ENCODE assay signal across 7 mouse cellular contexts in genomic region chr4:135872589-135873391, GRCm38 (mm10). TPM values are rescaled to one million over a fixed set of nuclear protein-coding genes. Genes with fewer than 3 reads are reported as not detected.
DNase-seq lines count a peak whose midpoint lies in the region; ATAC-seq and TF ChIP-seq lines count a peak whose summit lies in the region.

No protein-coding gene starts in this region.

- no peaks in the 10 kb centered on the region for H3K27me3 ChIP-seq in intestine, postnatal 0 days (replicated peaks; ENCODE audit: control insufficient read depth, insufficient read depth, low read length)
- no peaks in the 10 kb centered on the region for H3K27me3 ChIP-seq in neural tube, embryonic 15.5 days (replicated peaks)

- ATAC-seq in erythroblast, adult 5-6 weeks (replicated peaks; ENCODE audit: low FRiP score, poor library complexity, severe bottlenecking) = peak; percentile 4; the same call in 1 of the 2 replicates
- no peak for ATAC-seq in intestine, postnatal 0 days
- 0 out of 2 replicates have a peak, but pooled peaks have one; percentile 1 for ATAC-seq in neural tube, embryonic 15.5 days (ENCODE audit: low FRiP score)

- DNase-seq in thymus, postnatal 0 days (ENCODE audit: low spot score) = peak; percentile 17
- no peak for DNase-seq in thymus, postnatal 10 days (ENCODE audit: low spot score in 2 of 2)
- DNase-seq in left cerebral cortex, adult 9 months (ENCODE audit: low spot score in 2 of 2) = no peak
- no peak for DNase-seq in frontal cortex, postnatal 36 days (ENCODE audit: low spot score in 2 of 2)

- no peak for TF ChIP-seq CTCF in intestine, postnatal 0 days (IDR thresholded peaks at IDR 0.05; ENCODE audit: low read depth)

- H3K4me3 ChIP-seq in intestine, postnatal 0 days (ENCODE audit: low read depth, low read length) = peak overlapping the region; percentile 74
- peak overlapping the region; percentile 72 for H3K4me3 ChIP-seq in neural tube, embryonic 15.5 days (replicated peaks)

- WGBS in intestine, postnatal 0 days = 4% methylated on average over 17 of the region's 17 CpGs
- WGBS in neural tube, embryonic 15.5 days = 8% methylated on average over 17 of the region's 17 CpGs

- H3K36me3 ChIP-seq in intestine, postnatal 0 days (ENCODE audit: control insufficient read depth, insufficient read depth) = peaks cover 13% of the 10 kb centered on the region
- peaks cover 6% of the 10 kb centered on the region; the same call in 1 of the 2 replicates for H3K36me3 ChIP-seq in neural tube, embryonic 15.5 days

- peak overlapping the region; percentile 93 for H3K9ac ChIP-seq in intestine, postnatal 0 days (ENCODE audit: low read depth, low read length)
- peak overlapping the region; percentile 72 for H3K9ac ChIP-seq in neural tube, embryonic 15.5 days (replicated peaks)

- peaks cover 14% of the 10 kb centered on the region for H3K4me1 ChIP-seq in intestine, postnatal 0 days (replicated peaks; ENCODE audit: control insufficient read depth, insufficient read depth, low read length)
- peaks cover 54% of the 10 kb centered on the region for H3K4me1 ChIP-seq in neural tube, embryonic 15.5 days

- peak overlapping the region; percentile 77 for H3K4me2 ChIP-seq in intestine, postnatal 0 days (replicated peaks; ENCODE audit: low read depth)
- peak overlapping the region; percentile 89 for H3K4me2 ChIP-seq in neural tube, embryonic 15.5 days

- H3K9me3 ChIP-seq in intestine, postnatal 0 days (ENCODE audit: control insufficient read depth) = no peaks in the 10 kb centered on the region
- H3K9me3 ChIP-seq in neural tube, embryonic 15.5 days (replicated peaks) = no peaks in the 10 kb centered on the region

- peak overlapping the region; percentile 99 for H3K27ac ChIP-seq in intestine, postnatal 0 days (ENCODE audit: low read depth, low read length)
- peak overlapping the region; percentile 98 for H3K27ac ChIP-seq in neural tube, embryonic 15.5 days (replicated peaks)

RNA-seq across cellular contexts. Expression of gene Pnrc2, which starts 0.9 kb away (rescaled TPM):
- polyA plus RNA-seq in thymus, postnatal 0 days (2015; fragmentation: Nextera tagmentation; extraction: Ambion mirVana) = 217 and 229 TPM in 2 replicates
- total RNA-seq in erythroblast, adult 5-6 weeks (2015; ENCODE audit: low replicate concordance) = 81.7 and 106 TPM in 2 replicates
- total RNA-seq in erythroblast, adult 5-6 weeks (2017; ENCODE audit: low replicate concordance) = 106 and 135 TPM in 2 replicates
- polyA plus RNA-seq in intestine, postnatal 0 days (2015; fragmentation: Nextera tagmentation; extraction: Ambion mirVana) = 103 and 114 TPM in 2 replicates
- polyA plus RNA-seq in neural tube, embryonic 15.5 days (2015; fragmentation: Nextera tagmentation; extraction: Ambion mirVana) = 82.1 and 114 TPM in 2 replicates

RNA-seq across cellular contexts. Expression of gene Srsf10, which starts 17.2 kb away (rescaled TPM):
- 276 TPM in 2 replicates for polyA plus RNA-seq in thymus, postnatal 0 days (2015; fragmentation: Nextera tagmentation; extraction: Ambion mirVana)
- total RNA-seq in erythroblast, adult 5-6 weeks (2015; ENCODE audit: low replicate concordance) = 116 and 151 TPM in 2 replicates
- 176 and 297 TPM in 2 replicates for total RNA-seq in erythroblast, adult 5-6 weeks (2017; ENCODE audit: low replicate concordance)
- polyA plus RNA-seq in intestine, postnatal 0 days (2015; fragmentation: Nextera tagmentation; extraction: Ambion mirVana) = 84.2 and 89.2 TPM in 2 replicates
- polyA plus RNA-seq in neural tube, embryonic 15.5 days (2015; fragmentation: Nextera tagmentation; extraction: Ambion mirVana) = 157 and 178 TPM in 2 replicates

RNA-seq across cellular contexts. Expression of gene Cnr2, which starts 22.4 kb away (rescaled TPM):
- polyA plus RNA-seq in thymus, postnatal 0 days (2015; fragmentation: Nextera tagmentation; extraction: Ambion mirVana) = 5.5 and 5.8 TPM in 2 replicates
- total RNA-seq in erythroblast, adult 5-6 weeks (2015; ENCODE audit: low replicate concordance) = 2.9 and 5.2 TPM in 2 replicates
- total RNA-seq in erythroblast, adult 5-6 weeks (2017; ENCODE audit: low replicate concordance) = 3.6 and 4.1 TPM in 2 replicates
- polyA plus RNA-seq in intestine, postnatal 0 days (2015; fragmentation: Nextera tagmentation; extraction: Ambion mirVana) = 0.14 and 0.24 TPM in 2 replicates
- polyA plus RNA-seq in neural tube, embryonic 15.5 days (2015; fragmentation: Nextera tagmentation; extraction: Ambion mirVana) = 0.10 and 0.50 TPM in 2 replicates

RNA-seq across cellular contexts. Expression of gene Fuca1, which starts 47.7 kb away (rescaled TPM):
- 56.0 and 63.5 TPM in 2 replicates for polyA plus RNA-seq in thymus, postnatal 0 days (2015; fragmentation: Nextera tagmentation; extraction: Ambion mirVana)
- 9.2 and 15.2 TPM in 2 replicates for total RNA-seq in erythroblast, adult 5-6 weeks (2015; ENCODE audit: low replicate concordance)
- 29.4 and 31.6 TPM in 2 replicates for total RNA-seq in erythroblast, adult 5-6 weeks (2017; ENCODE audit: low replicate concordance)
- polyA plus RNA-seq in intestine, postnatal 0 days (2015; fragmentation: Nextera tagmentation; extraction: Ambion mirVana) = 717 and 739 TPM in 2 replicates
- polyA plus RNA-seq in neural tube, embryonic 15.5 days (2015; fragmentation: Nextera tagmentation; extraction: Ambion mirVana) = 68.6 and 71.5 TPM in 2 replicates
